Mouse (Mus musculus) heart, postnatal 10 days (tissue): ENCODE results near the gene Myg1. TPM values are rescaled to one million over a fixed set of nuclear protein-coding genes. Genes with fewer than 3 reads are reported as not detected.

Experiments
- DNase-seq, 2 experiments: peaks; one replicate each; pipeline ENCODE4 v3.0.0; 2021
- intact Hi-C: fragments of 180-260 bp; cut with DNase I; formaldehyde crosslinking; loops from one replicate; pipeline ENCODE4 v1.15.1; 2025
- total RNA-seq, 2 experiments: library from RNA; stranded (reverse); gene quantifications; 2 replicates each; pipeline ENCODE4 v1.2.3; 2021

The Myg1 gene
- total RNA-seq, 2 experiments from 2014 or later, result 28.3 to 31.5 TPM

- intact Hi-C loops, result loop anchor here (1.0 to 2.0 kb wide), 3 partner anchors 26 to 90 kb away; partner anchors contain the start of gene Aaas
- DNase-seq, result peak; percentile 93 to 96
These were observed 45.6 kb downstream of the Myg1 start for GRCm38 (mm10) chr15:102377163-102377543.

- peak; percentile 75 to 84 for DNase-seq
- intact Hi-C loops, result loop anchor here (1.0 to 2.0 kb wide), 3 partner anchors 27 to 91 kb away; partner anchors contain the start of gene Aaas
These were observed 46.3 kb downstream of the Myg1 start for GRCm38 (mm10) chr15:102377810-102378262.

GRCm38 (mm10) chr15:102381575-102381974 lies 50.1 kb downstream of the Myg1 start:
- DNase-seq, result peak; percentile 87 to 91
- intact Hi-C loops, result loop anchor here (1.0 kb wide), 1 partner anchor 40 kb away; no protein-coding TSS in a partner anchor

- DNase-seq, result no peak
- intact Hi-C loops, result no loop called here
These were observed 52.2 kb downstream of the Myg1 start for GRCm38 (mm10) chr15:102383671-102384070.

- DNase-seq, result no peak
- intact Hi-C loops, result no loop called here
These were observed 55.1 kb downstream of the Myg1 start for GRCm38 (mm10) chr15:102386640-102387039.

Other genes starting within 250 kb of the Myg1 start
- 100 to 1,000 TPM in 1 of 2 experiments, 10 to 100 TPM in 1; 95.1 to 108 TPM for gene Tns2, start 231.3 kb upstream of the Myg1 start, total RNA-seq
- 10 to 100 TPM; 19.1 to 22.2 TPM for gene Spryd3, start 195.5 kb upstream of the Myg1 start, total RNA-seq
- 10 to 100 TPM; 24.8 to 30.5 TPM for gene Igfbp6, start 187.3 kb upstream of the Myg1 start, total RNA-seq
- gene Soat2, start 181.2 kb upstream of the Myg1 start, total RNA-seq, result under 1 TPM in 1 of 2 experiments, not detected in 1; 0.20 TPM
- gene Zfp740, start 128.5 kb upstream of the Myg1 start, total RNA-seq, result 10 to 100 TPM; 48.2 to 48.3 TPM
- gene Csad, start 127.0 kb upstream of the Myg1 start, total RNA-seq, result 10 to 100 TPM; 25.6 to 33.8 TPM
- 1 to 10 TPM; 1.9 to 2.0 TPM for gene Itgb7, start 99.8 kb upstream of the Myg1 start, total RNA-seq
- 10 to 100 TPM; 23.2 to 27.2 TPM for gene Rarg, start 74.2 kb upstream of the Myg1 start, total RNA-seq
- not detected for gene Gm9918, start 61.1 kb upstream of the Myg1 start, total RNA-seq
- 10 to 100 TPM; 20.6 to 23.8 TPM for gene Mfsd5, start 52.3 kb upstream of the Myg1 start, total RNA-seq
- 10 to 100 TPM in 1 of 2 experiments, 1 to 10 TPM in 1; 7.5 to 10.7 TPM for gene Espl1, start 35.4 kb upstream of the Myg1 start, total RNA-seq
- 100 to 1,000 TPM; 336 to 346 TPM for gene Pfdn5, start 5.6 kb upstream of the Myg1 start, total RNA-seq
- gene Aaas, start 19.1 kb downstream of the Myg1 start, total RNA-seq, result 10 to 100 TPM; 16.2 to 16.4 TPM
- gene Sp7, start 35.5 kb downstream of the Myg1 start, total RNA-seq, result not detected
- gene Sp1, start 74.4 kb downstream of the Myg1 start, total RNA-seq, result 10 to 100 TPM; 57.7 to 68.4 TPM
- gene Amhr2, start 113.7 kb downstream of the Myg1 start, total RNA-seq, result 1 to 10 TPM in 1 of 2 experiments, under 1 TPM in 1; 0.67 to 1.4 TPM
- gene Prr13, start 127.3 kb downstream of the Myg1 start, total RNA-seq, result 10 to 100 TPM; 23.3 to 27.3 TPM
- gene Pcbp2, start 138.8 kb downstream of the Myg1 start, total RNA-seq, result 100 to 1,000 TPM; 547 to 592 TPM
- 1 to 10 TPM in 1 of 2 experiments, not detected in 1; 3.6 TPM for gene Gm10337, start 172.0 kb downstream of the Myg1 start, total RNA-seq
- gene Map3k12, start 185.4 kb downstream of the Myg1 start, total RNA-seq, result 1 to 10 TPM; 5.1 to 5.2 TPM
- gene Tarbp2, start 186.5 kb downstream of the Myg1 start, total RNA-seq, result 10 to 100 TPM; 45.9 to 53.1 TPM
- gene Npff, start 193.2 kb downstream of the Myg1 start, total RNA-seq, result 1 to 10 TPM; 1.4 to 3.8 TPM